Mouse (Mus musculus): ENCODE results near the gene Cby3. TPM values are rescaled to one million over a fixed set of nuclear protein-coding genes. Genes with fewer than 3 reads are reported as not detected.

Cby3 gene
- polyA plus RNA-seq, 1 experiment from 2014 or later = 0.28 TPM

DNA sequence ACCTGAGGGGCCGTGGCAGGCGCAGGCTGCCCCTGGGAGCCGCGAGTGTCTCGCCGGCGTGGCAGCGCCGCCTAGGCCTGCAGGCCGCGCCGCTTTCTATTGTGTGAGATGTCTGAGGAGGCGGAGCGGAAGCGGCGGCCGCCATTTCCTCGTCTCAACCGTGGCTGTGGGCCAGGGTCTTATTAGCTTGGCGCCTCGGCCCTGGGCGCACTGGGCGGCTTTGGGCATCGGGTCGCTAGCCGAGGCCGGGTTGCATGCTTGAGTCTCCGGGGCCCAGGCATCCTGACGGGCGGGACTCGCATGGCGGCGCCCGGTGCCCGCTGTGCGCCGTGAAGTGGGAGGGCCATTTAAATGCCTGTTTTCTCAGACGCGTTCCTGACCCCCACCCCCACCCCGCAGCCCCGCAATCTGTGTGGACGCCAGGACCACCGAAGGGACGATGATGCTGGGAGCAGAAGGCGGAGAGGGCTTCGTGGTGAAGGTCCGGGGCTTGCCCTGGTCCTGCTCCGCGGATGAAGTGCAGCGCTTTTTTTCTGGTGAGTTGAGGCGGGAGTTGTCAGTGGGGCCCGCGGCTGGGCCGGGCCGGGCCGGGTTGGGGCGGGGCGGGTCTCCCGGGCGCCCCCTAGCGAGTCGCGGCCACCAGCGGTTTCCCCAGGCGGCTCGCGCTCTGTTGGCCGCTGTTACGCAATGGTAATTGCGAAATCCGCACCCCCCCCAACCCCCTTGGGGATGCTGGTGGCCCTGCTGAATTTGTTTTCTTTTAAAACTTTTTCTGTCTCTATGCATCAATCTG lies 23.8 kb downstream of the Cby3 start:
- Histone ChIP-seq H3K4me3 (ENCODE audit: low read depth, low read length) (peak overlapping the region; percentile 85), H3K9me3 (ENCODE audit: control insufficient read depth, low read length) (no peaks in the 10 kb centered on the region), H3K27ac (replicated peaks) (peak overlapping the region; percentile 100), H3K4me2 (replicated peaks; ENCODE audit: low read depth) (peak overlapping the region; percentile 72), H3K4me1 (replicated peaks; ENCODE audit: control insufficient read depth, insufficient read depth) (no peaks in the 10 kb centered on the region; the same call in 1 of the 2 replicates), H3K9ac (ENCODE audit: low read length) (peak overlapping the region; percentile 98), H3K27me3 (ENCODE audit: control insufficient read depth, insufficient read depth, low read length) (no peaks in the 10 kb centered on the region), H3K36me3 (ENCODE audit: control insufficient read depth, insufficient read depth, low read length) (peaks cover 12% of the 10 kb centered on the region)
- ATAC-seq (ENCODE audit: low FRiP score, low TSS enrichment) (peak; percentile 86), DNase-seq (ENCODE audit: low spot score) (peak; percentile 93)
- under 1% methylated on average over 70 of the region's 71 CpGs for WGBS
- TF ChIP-seq EP300 (optimal IDR thresholded peaks at IDR 0.05) (no peak), CTCF (IDR thresholded peaks at IDR 0.05; ENCODE audit: low read depth) (peak; percentile 72)

- no peak for TF ChIP-seq CTCF (IDR thresholded peaks at IDR 0.05; ENCODE audit: low read depth)
- no peak for TF ChIP-seq EP300 (optimal IDR thresholded peaks at IDR 0.05)
- Histone ChIP-seq H3K36me3 (ENCODE audit: control insufficient read depth, insufficient read depth, low read length) (peaks cover 16% of the 10 kb centered on the region), H3K9me3 (ENCODE audit: control insufficient read depth, low read length) (no peaks in the 10 kb centered on the region), H3K27ac (replicated peaks) (no peak overlapping the region), H3K4me2 (replicated peaks; ENCODE audit: low read depth) (peak overlapping the region; percentile 72), H3K27me3 (ENCODE audit: control insufficient read depth, insufficient read depth, low read length) (no peaks in the 10 kb centered on the region), H3K9ac (ENCODE audit: low read length) (peak overlapping the region; percentile 98), H3K4me1 (replicated peaks; ENCODE audit: control insufficient read depth, insufficient read depth) (no peaks in the 10 kb centered on the region; the same call in 1 of the 2 replicates), H3K4me3 (ENCODE audit: low read depth, low read length) (peak overlapping the region; percentile 85)
- DNase-seq (ENCODE audit: low spot score) (no peak), ATAC-seq (ENCODE audit: low FRiP score, low TSS enrichment) (no peak)
- WGBS = 45% methylated on average over 12 of the region's 12 CpGs
Observed at GRCm38 (mm10) chr11:50379023-50379752, 24.9 kb downstream of the Cby3 start.

GRCm38 (mm10) chr11:50381311-50381710 lies 27.0 kb downstream of the Cby3 start:
- Histone ChIP-seq H3K9me3 (ENCODE audit: control insufficient read depth, low read length) (no peaks in the 10 kb centered on the region), H3K9ac (ENCODE audit: low read length) (no peak overlapping the region), H3K4me3 (ENCODE audit: low read depth, low read length) (peak overlapping the region; percentile 15; the same call in 1 of the 2 replicates), H3K4me1 (replicated peaks; ENCODE audit: control insufficient read depth, insufficient read depth) (no peaks in the 10 kb centered on the region; the same call in 1 of the 2 replicates), H3K36me3 (ENCODE audit: control insufficient read depth, insufficient read depth, low read length) (peaks cover 18% of the 10 kb centered on the region), H3K4me2 (replicated peaks; ENCODE audit: low read depth) (peak overlapping the region; percentile 25), H3K27ac (replicated peaks) (no peak overlapping the region), H3K27me3 (ENCODE audit: control insufficient read depth, insufficient read depth, low read length) (no peaks in the 10 kb centered on the region)
- TF ChIP-seq EP300 (optimal IDR thresholded peaks at IDR 0.05) (no peak), CTCF (IDR thresholded peaks at IDR 0.05; ENCODE audit: low read depth) (no peak)
- ATAC-seq (ENCODE audit: low FRiP score, low TSS enrichment) (no peak), DNase-seq (ENCODE audit: low spot score) (no peak)
- 8% methylated on average over 4 of the region's 4 CpGs for WGBS

GRCm38 (mm10) chr11:50387167-50387679 lies 33.0 kb downstream of the Cby3 start:
- no peaks in the 10 kb centered on the region for H3K27me3 ChIP-seq (ENCODE audit: control insufficient read depth, insufficient read depth, low read length)
- no peaks in the 10 kb centered on the region for H3K4me1 ChIP-seq (replicated peaks; ENCODE audit: control insufficient read depth, insufficient read depth)
- ATAC-seq (ENCODE audit: low FRiP score, low TSS enrichment) (no peak), DNase-seq (ENCODE audit: low spot score) (no peak)
- WGBS = 72% methylated on average over 3 of the region's 3 CpGs
- peaks cover 24% of the 10 kb centered on the region for H3K36me3 ChIP-seq (ENCODE audit: control insufficient read depth, insufficient read depth, low read length)
- no peaks in the 10 kb centered on the region for H3K9me3 ChIP-seq (ENCODE audit: control insufficient read depth, low read length)
- no peak overlapping the region for H3K27ac ChIP-seq (replicated peaks)
- no peak overlapping the region for H3K9ac ChIP-seq (ENCODE audit: low read length)
- H3K4me2 ChIP-seq (replicated peaks; ENCODE audit: low read depth) = no peak overlapping the region
- TF ChIP-seq CTCF (IDR thresholded peaks at IDR 0.05; ENCODE audit: low read depth) (no peak), EP300 (optimal IDR thresholded peaks at IDR 0.05) (no peak)
- no peak overlapping the region for H3K4me3 ChIP-seq (ENCODE audit: low read depth, low read length)

DNA sequence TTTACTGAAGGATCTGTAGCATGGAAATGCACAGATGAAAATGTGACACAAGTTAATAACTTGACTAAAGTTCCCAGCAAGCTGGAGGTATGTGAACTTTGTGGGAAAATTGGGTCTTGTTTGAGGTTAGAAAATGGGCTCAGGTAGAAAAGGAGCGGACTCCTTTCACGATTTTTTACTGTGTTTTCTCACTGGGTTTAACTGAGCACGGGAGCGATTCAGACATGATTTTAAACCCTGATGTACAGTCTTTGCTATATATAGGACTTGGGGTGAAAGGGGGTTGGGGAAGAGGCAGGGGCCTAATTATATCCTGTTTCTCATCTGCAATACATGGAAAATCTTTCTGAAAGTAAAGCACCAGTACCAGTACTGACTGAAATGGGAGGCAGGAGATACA lies 33.4 kb downstream of the Cby3 start:
- DNase-seq (ENCODE audit: low spot score) = no peak
- H3K27ac ChIP-seq (replicated peaks) = no peak overlapping the region
- no peak overlapping the region for H3K4me2 ChIP-seq (replicated peaks; ENCODE audit: low read depth)
- H3K4me3 ChIP-seq (ENCODE audit: low read depth, low read length) = no peak overlapping the region
- no peaks in the 10 kb centered on the region for H3K9me3 ChIP-seq (ENCODE audit: control insufficient read depth, low read length)
- no peaks in the 10 kb centered on the region for H3K27me3 ChIP-seq (ENCODE audit: control insufficient read depth, insufficient read depth, low read length)
- ATAC-seq (ENCODE audit: low FRiP score, low TSS enrichment) = no peak
- peaks cover 20% of the 10 kb centered on the region for H3K36me3 ChIP-seq (ENCODE audit: control insufficient read depth, insufficient read depth, low read length)
- H3K4me1 ChIP-seq (replicated peaks; ENCODE audit: control insufficient read depth, insufficient read depth) = no peaks in the 10 kb centered on the region
- 80% methylated on average over 4 of the region's 4 CpGs for whole genome bisulfite sequencing
- no peak overlapping the region for H3K9ac ChIP-seq (ENCODE audit: low read length)
- TF ChIP-seq CTCF (IDR thresholded peaks at IDR 0.05; ENCODE audit: low read depth) = no peak
- no peak for TF ChIP-seq EP300 (optimal IDR thresholded peaks at IDR 0.05)

All from stomach, postnatal 0 days (tissue).